Mouse (Mus musculus): ENCODE measurements at regions not wholly inside any gene's neighbourhood (a gene's known extent, or its start where the extent isn't known, plus 50 kb on each side); places are given as distances from the start of the nearest gene placed in this dataset.

DNA sequence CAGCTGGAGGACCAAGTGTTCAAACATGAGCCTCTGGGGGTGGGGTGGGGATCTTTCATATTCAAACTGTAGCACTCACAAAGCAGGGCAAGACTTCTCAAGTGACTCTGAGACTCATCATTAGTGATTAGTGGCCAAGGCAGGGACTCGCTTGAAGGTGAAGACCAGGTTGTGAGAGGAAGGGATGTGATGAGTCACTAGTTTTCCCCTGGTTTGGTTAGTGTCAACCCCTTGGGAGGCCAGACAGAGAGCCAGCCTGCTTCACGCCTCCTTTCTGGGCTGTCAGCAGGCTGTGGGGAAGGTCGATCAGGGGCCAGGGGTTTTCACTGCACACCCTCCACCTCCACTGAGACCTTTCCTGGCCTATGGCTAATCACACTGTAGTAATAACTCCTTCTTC lies 65.2 kb downstream of the Slc30a10 start:
- ATAC-seq (ENCODE audit: poor library complexity, severe bottlenecking), result no peak

- ATAC-seq (ENCODE audit: poor library complexity, severe bottlenecking), result no peak
Observed at GRCm38 (mm10) chr1:185524020-185524419, 69.4 kb downstream of the Slc30a10 start.

DNA sequence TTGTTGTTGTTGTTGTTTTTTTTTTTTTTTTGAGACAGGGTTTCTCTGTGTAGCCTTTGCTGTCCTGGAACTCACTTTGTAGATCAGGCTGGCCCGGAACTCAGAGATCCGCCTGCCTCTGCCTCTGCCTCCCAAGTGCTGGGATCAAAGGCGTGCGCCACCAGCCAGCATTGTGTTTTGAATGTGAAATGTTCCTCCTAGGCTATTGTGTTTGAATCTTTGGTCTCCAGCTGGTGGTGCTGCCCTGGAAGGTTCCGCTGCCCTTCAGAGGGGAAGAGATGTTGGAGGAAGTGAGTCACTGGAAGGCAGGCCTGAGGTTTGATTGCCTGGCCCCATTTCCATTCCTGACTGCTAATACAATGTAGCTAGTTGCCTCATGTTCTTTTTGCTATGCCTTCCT lies 78.8 kb downstream of the Slc30a10 start:
- ATAC-seq (ENCODE audit: poor library complexity, severe bottlenecking), result no peak

GRCm38 (mm10) chr1:185534129-185534528 lies 79.5 kb downstream of the Slc30a10 start:
- no peak for ATAC-seq (ENCODE audit: poor library complexity, severe bottlenecking)

DNA sequence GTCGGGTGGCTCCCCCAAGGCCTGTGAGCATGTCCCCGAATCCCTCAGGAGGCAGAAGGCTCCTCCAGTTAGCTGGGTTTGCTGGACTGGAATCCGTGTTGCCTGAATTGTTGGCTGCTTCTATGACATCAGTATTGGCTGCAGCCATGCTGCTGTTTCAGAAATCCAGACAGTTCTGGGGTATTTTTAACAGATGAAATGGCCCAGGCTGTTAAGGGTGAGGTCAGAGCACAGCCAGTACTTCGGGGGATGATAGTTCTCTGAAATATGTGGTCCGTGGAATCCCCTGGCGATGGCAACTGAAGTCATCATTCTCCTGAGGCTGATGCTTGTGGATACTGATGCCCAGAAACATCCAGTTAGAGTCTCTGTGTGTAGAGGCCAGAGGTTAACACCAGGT lies 80.7 kb downstream of the Slc30a10 start:
- no peak for ATAC-seq (ENCODE audit: poor library complexity, severe bottlenecking)

- no peak for ATAC-seq (ENCODE audit: poor library complexity, severe bottlenecking)
Observed at GRCm38 (mm10) chr1:185537236-185537635, 82.6 kb downstream of the Slc30a10 start.

- ATAC-seq (ENCODE audit: poor library complexity, severe bottlenecking), result no peak
Observed at GRCm38 (mm10) chr1:185539458-185539857, 84.8 kb downstream of the Slc30a10 start.

- no peak for ATAC-seq (ENCODE audit: poor library complexity, severe bottlenecking)
Observed at GRCm38 (mm10) chr1:185546346-185546745, 91.7 kb downstream of the Slc30a10 start.

DNA sequence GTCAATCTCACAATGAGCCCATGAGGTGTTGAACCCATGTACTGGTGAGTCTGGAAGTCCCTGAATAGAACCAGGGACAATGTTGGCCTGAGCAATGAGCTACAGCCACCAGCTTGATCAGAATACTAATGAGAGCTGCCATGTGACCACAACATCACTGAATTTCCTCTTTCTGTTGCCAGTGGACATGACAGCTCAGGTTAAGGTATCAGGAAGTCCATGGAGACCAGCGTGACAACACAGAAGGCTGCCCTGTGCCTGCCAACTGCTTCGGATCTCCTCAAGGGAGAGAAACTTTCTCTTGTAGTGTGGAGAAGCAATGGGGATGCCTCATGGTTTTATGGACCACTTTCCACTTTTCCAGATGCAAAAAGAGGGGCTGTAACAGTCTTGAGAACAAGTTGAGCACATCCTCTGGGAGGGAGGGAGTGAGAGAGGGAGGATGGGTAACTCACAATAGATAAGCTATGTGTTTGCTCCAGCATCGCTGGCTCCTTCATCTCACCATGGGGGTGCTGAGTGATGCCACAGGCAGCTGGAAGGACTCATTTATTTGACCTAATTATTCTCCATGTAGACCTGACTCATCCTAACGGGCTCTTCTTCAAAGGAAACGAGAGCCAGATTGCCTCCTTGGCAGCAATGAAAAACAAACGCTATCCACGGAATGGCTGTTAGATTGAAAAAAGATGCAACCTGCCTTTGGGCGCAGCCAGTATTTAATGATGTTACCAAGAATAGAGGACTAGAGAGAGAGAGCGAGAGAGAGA lies 118.3 kb downstream of the Slc30a10 start:
- no peak for ATAC-seq (ENCODE audit: poor library complexity, severe bottlenecking)

DNA sequence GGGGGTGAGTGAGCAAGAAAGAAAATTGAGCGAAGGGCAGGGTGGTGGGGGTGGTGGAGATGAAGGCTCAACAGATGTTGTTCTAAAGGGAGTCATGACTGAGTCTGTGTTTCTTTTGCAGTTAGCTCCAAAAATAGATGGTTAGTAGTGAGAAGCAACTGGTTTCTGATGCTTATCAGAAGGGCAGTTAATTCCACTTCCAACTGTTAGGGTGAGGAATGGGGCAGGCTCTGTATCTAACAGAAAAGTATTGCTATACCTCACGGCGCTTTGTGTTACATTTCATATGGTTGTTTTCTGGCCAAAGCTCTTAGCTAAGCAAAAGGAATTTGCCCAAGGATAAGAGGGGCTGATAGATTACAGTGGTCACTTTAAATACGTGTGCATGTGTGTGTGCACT lies 120.3 kb downstream of the Slc30a10 start:
- ATAC-seq (ENCODE audit: poor library complexity, severe bottlenecking), result no peak

DNA sequence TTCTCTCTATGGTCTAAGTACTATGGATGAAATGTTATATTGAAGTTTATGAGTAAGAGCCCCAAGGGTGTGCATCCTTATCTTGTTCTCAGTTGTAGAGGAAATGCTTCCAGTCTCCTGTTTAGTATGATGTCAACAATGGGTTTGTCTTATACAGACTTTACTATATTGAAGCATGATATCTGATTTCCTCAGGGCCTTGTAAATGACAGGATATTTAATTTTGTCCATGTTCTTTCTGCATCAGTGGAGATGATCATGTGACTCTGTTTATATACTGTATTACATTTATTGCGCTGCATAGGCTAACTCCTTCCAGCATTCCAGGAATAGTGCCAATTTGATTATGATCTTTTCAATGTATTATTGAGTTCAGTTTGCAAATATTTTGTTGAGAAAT lies 125.2 kb downstream of the Slc30a10 start:
- ATAC-seq (ENCODE audit: poor library complexity, severe bottlenecking), result no peak

GRCm38 (mm10) chr1:185585191-185585870 lies 130.7 kb downstream of the Slc30a10 start:
- no peak for ATAC-seq (ENCODE audit: poor library complexity, severe bottlenecking)

GRCm38 (mm10) chr1:185587671-185588347 lies 133.2 kb downstream of the Slc30a10 start:
- no peak for ATAC-seq (ENCODE audit: poor library complexity, severe bottlenecking)

- no peak for ATAC-seq (ENCODE audit: poor library complexity, severe bottlenecking)
Observed at GRCm38 (mm10) chr1:185588348-185588719, 133.7 kb downstream of the Slc30a10 start.

DNA sequence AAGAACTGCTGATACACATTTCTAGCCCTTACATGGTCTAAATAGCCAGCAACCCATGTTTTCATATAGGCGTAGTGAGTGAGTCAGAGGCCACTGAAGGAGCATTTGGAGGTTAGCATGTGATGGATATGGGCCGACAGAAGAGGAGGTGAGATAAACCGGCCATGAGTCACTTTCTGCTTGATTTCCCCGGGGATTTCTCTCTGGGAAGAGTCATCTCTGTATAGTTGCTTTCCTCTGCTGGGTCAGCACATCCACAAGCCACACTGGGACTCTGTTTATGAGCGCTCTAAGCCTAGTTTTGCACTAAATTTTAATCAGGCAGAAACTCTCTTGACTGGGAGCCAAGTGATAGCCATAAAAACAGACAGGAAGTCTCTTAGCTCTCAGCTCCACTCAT lies 142.2 kb downstream of the Slc30a10 start:
- ATAC-seq (ENCODE audit: poor library complexity, severe bottlenecking), result no peak

- no peak for ATAC-seq (ENCODE audit: poor library complexity, severe bottlenecking)
Observed at GRCm38 (mm10) chr1:185598514-185598913, 143.9 kb downstream of the Slc30a10 start.

GRCm38 (mm10) chr1:185601166-185601565 lies 146.5 kb downstream of the Slc30a10 start:
- no peak for ATAC-seq (ENCODE audit: poor library complexity, severe bottlenecking)

DNA sequence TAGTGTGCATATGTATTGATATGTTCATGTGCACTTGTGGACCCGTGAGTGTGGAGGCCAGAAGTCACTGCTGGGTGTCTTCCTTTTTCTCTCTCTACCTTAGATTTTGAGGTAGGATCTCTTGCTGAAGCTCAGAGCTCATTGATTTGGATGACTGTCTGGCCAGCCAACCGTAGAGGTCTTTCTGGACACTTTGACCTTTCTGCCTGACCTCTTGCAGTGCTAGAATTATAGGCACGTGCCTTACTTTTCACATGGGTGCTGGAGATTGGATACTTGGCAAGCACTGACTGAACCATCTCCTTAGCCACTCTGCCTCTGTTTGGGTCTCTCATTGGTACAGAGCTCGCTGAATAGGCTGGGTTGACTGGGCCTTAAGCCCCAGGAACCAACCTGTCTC lies 151.3 kb downstream of the Slc30a10 start:
- no peak for ATAC-seq (ENCODE audit: poor library complexity, severe bottlenecking)

DNA sequence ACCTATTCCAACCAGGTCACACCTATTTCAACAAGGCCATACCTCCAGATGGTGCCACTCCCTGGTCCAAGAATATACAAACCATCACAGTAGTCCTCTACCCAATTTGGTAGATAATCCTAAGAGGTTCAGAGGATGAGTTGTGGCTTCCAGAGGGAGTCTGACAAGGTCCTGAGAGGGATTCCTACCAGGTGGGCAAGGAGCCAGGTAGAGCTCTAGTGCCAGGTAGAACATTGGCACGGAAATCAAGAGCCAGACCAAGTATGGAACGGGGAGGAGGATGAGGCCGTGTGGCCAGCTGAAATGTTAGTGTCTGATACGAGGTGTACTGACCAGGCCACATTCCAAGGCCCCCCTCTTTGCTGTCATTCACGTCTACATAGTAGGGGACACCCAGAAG lies 153.0 kb downstream of the Slc30a10 start:
- no peak for ATAC-seq (ENCODE audit: poor library complexity, severe bottlenecking)

DNA sequence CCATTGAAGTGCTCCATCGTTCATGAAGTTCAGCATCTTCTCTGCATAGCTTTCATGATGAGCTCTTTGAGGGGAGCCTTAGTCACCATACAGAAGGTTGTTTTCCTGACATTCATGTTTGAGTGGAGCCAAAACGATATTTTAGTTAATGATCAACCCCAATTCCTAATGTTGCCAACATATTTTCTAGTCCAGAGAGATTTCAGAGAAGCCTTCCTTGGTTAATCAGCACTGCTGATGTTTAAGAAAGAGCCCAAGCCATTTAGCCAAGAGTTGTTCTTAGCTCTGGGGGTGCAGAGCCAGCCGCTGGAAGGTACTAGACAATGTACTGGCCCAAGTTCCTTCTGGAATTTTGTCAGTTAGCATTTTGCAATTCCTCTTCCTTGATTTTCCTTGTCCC lies 153.8 kb downstream of the Slc30a10 start:
- no peak for ATAC-seq (ENCODE audit: poor library complexity, severe bottlenecking)

GRCm38 (mm10) chr1:185610586-185610985 lies 155.9 kb downstream of the Slc30a10 start:
- no peak for ATAC-seq (ENCODE audit: poor library complexity, severe bottlenecking)

DNA sequence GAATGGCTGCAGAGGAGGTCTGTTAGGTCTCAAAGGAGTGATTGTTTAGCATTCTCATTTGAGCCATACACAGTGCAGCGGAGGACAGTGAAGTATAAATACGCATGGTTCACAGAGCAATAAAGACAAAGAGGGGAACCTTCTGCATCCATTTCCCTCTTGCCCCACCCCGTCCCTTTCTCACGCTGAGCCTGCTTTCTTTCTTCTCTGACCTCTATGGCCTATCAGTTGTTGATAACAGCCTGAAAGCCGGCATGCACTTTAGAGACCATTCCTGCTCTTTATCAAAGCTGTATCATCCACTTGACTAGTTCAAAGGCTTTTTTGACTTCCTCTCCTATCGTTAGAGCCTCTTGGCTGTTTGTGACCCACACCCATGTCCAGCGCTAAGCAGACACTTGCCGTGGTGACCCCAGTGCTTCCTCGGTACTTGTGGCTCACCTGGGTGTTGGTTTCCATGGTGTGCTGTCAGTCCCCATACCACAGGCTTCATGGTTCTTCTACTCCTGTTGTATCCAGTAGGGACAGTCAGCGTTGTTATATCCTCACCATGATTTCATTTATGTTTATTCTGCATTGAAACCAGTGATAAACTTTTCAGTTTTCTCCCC lies 161.3 kb downstream of the Slc30a10 start:
- no peak for ATAC-seq (ENCODE audit: poor library complexity, severe bottlenecking)

All from megakaryocyte, adult 5-6 weeks (primary cell).